Mouse (Mus musculus): ENCODE measurements around the gene Txndc11.

- TF ChIP-seq POLR2A (IDR thresholded peaks at IDR 0.05; ENCODE audit: control insufficient read depth, low read depth, low read length) (no peak), CTCF (IDR thresholded peaks at IDR 0.05; ENCODE audit: control insufficient read depth, insufficient read depth, insufficient replicate concordance, low read depth, low read length) (no peak)
Measured at GRCm38 (mm10) chr16:11077601-11078201, 56.7 kb downstream of the Txndc11 start.
